Mouse (Mus musculus): Measurements from ENCODE around the gene Kcnn4.

- TF ChIP-seq ZNF384 (IDR thresholded peaks at IDR 0.05; ENCODE audit: low read depth, low read length) (no peak), MAFK (IDR thresholded peaks at IDR 0.05; ENCODE audit: insufficient read depth, low read depth, low read length) (no peak), ZC3H11A (IDR thresholded peaks at IDR 0.05; ENCODE audit: borderline replicate concordance, low read depth, low read length) (no peak), CHD2 (IDR thresholded peaks at IDR 0.05; ENCODE audit: low read depth, low read length) (no peak)
Measured at GRCm38 (mm10) chr7:24408186-24408585, 38.1 kb downstream of the Kcnn4 start.

Measured in ES-E14 (cell line).